Mouse (Mus musculus) CH12F3 (cell line): ENCODE measurements around the gene Gpc5.

Experiments used
- in situ Hi-C: fragments of 300-500 bp; cut with MboI; formaldehyde crosslinking; loops from 2 replicates; pipeline ENCODE4 v1.14.3; 2020; ENCODE audit warnings: low sequenced_read_pairs

The Gpc5 gene

GRCm38 (mm10) chr14:116210304-116210703 lies 1118.3 kb downstream of the Gpc5 start:
- in situ Hi-C loops, result no loop called here

- in situ Hi-C loops, result no loop called here
These were observed 1120.0 kb downstream of the Gpc5 start for GRCm38 (mm10) chr14:116212029-116212428.

- in situ Hi-C loops, result no loop called here
These were observed 1166.1 kb downstream of the Gpc5 start for GRCm38 (mm10) chr14:116258126-116258525.

GRCm38 (mm10) chr14:116308541-116308940 lies 1216.5 kb downstream of the Gpc5 start:
- in situ Hi-C loops, result no loop called here

GRCm38 (mm10) chr14:116317491-116317890 lies 1225.5 kb downstream of the Gpc5 start:
- in situ Hi-C loops, result no loop called here

GRCm38 (mm10) chr14:116336182-116336581 lies 1244.2 kb downstream of the Gpc5 start:
- in situ Hi-C loops, result no loop called here

- in situ Hi-C loops, result no loop called here
These were observed 1246.4 kb downstream of the Gpc5 start for GRCm38 (mm10) chr14:116338395-116338794.

- in situ Hi-C loops, result no loop called here
These were observed 1256.5 kb downstream of the Gpc5 start for GRCm38 (mm10) chr14:116348560-116348959.

GRCm38 (mm10) chr14:116384602-116385001 lies 1292.6 kb downstream of the Gpc5 start:
- in situ Hi-C loops, result no loop called here

GRCm38 (mm10) chr14:116415511-116415910 lies 1323.5 kb downstream of the Gpc5 start:
- in situ Hi-C loops, result no loop called here

- in situ Hi-C loops, result no loop called here
These were observed 1356.2 kb downstream of the Gpc5 start for GRCm38 (mm10) chr14:116448219-116448618.

GRCm38 (mm10) chr14:116453356-116453755 lies 1361.3 kb downstream of the Gpc5 start:
- in situ Hi-C loops, result no loop called here

GRCm38 (mm10) chr14:116456211-116456610 lies 1364.2 kb downstream of the Gpc5 start:
- in situ Hi-C loops, result no loop called here

- in situ Hi-C loops, result no loop called here
These were observed 1381.6 kb downstream of the Gpc5 start for GRCm38 (mm10) chr14:116473378-116474179.

GRCm38 (mm10) chr14:116494285-116494850 lies 1402.4 kb downstream of the Gpc5 start:
- in situ Hi-C loops, result no loop called here

GRCm38 (mm10) chr14:116538216-116538615 lies 1446.2 kb downstream of the Gpc5 start:
- in situ Hi-C loops, result no loop called here

GRCm38 (mm10) chr14:116543746-116544145 lies 1451.7 kb downstream of the Gpc5 start:
- in situ Hi-C loops, result no loop called here

GRCm38 (mm10) chr14:116551401-116551800 lies 1459.4 kb downstream of the Gpc5 start:
- in situ Hi-C loops, result loop anchor here (25.0 kb wide), 1 partner anchor 1386 kb away; no protein-coding TSS in a partner anchor

GRCm38 (mm10) chr14:116553316-116553715 lies 1461.3 kb downstream of the Gpc5 start:
- in situ Hi-C loops, result loop anchor here (25.0 kb wide), 1 partner anchor 1384 kb away; no protein-coding TSS in a partner anchor

GRCm38 (mm10) chr14:116558141-116558800 lies 1466.3 kb downstream of the Gpc5 start:
- in situ Hi-C loops, result loop anchor here (25.0 kb wide), 1 partner anchor 1379 kb away; no protein-coding TSS in a partner anchor

- in situ Hi-C loops, result loop anchor here (25.0 kb wide), 1 partner anchor 1377 kb away; no protein-coding TSS in a partner anchor
These were observed 1468.0 kb downstream of the Gpc5 start for GRCm38 (mm10) chr14:116559990-116560389.
